Mouse (Mus musculus) retina, adult 2 months (tissue): ENCODE measurements around the gene Pih1d2.

Source experiments
- DNase-seq: peaks from one replicate; pipeline ENCODE4 v3.0.0-alpha.2; 2012; ENCODE audit warnings: low read depth, low spot score

Gene Pih1d2

GRCm38 (mm10) chr9:50616766-50617603 is at the start of gene Pih1d2, which contains the start of gene Nkapd1:
Gene Pih1d2 (plus strand): TSS chr9:50617321.
Gene Nkapd1 (minus strand): TSS chr9:50617464.
- DNase-seq, result peak; percentile 79

- no peak for DNase-seq
Observed at GRCm38 (mm10) chr9:50567372-50567771, 49.7 kb upstream of the Pih1d2 start.

GRCm38 (mm10) chr9:50567881-50568280 is 49.2 kb upstream of the Pih1d2 start:
- DNase-seq, result no peak

DNA sequence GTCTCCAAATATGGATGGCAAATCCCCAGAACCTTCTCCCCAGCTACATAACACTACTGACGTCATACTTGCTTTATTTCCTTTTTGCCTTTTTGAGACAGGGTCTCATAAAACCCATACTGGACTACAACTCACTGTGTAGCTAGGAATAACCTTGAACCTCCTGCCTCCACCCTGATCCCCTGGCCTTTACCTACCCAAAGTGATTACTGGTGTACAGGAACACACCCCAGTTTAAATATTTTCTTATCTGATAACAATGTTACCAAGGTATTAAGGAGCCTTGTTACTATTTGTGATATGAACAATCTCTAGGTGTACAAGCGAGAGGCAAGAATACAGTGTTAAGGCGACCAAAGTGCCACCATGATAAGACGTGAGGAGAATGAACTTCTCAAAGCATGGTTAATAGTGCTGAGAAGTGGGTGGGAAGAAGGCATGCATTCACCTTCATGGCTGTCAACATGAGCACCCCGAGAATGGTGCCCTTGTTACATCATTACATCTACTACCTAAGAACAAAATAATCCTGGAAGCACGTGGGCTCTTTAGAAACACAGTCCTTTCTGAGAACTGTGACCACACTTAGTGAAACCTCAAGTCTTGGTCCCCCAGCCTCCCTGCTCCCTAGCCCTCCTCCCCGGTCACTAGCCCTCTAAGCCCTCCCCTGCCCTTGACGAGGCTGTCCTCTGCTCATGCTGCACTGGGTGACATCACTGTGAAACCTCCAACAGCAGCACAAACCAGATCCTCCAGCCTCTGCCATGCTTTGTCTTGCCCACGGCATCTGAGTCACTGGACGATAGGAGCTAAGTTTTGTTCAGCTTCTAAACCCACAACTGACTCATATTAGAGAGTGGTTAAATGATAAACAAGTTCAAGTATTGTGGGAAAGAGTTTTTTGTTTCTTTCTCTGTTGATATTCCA is 47.3 kb upstream of the Pih1d2 start:
- no peak for DNase-seq

DNA sequence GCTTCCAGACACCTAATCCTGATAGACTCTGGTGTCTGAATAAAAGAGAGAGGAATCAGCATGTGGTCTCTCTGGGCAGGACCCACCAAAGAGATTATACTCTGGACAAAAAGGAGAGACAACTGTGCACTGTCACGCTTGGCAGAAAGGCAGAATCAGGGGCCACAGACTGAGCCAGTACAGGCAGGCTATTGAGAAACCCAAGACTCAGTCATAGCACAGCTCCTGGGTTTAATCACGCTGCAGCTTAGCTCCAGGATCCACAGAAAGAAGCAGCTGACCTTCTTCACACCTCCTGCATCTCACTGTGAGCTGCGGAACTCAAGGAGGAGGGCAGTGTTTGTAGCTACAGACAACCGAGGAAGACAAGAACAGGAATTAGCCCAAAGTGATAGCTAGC is 36.8 kb upstream of the Pih1d2 start:
- DNase-seq, result no peak

DNA sequence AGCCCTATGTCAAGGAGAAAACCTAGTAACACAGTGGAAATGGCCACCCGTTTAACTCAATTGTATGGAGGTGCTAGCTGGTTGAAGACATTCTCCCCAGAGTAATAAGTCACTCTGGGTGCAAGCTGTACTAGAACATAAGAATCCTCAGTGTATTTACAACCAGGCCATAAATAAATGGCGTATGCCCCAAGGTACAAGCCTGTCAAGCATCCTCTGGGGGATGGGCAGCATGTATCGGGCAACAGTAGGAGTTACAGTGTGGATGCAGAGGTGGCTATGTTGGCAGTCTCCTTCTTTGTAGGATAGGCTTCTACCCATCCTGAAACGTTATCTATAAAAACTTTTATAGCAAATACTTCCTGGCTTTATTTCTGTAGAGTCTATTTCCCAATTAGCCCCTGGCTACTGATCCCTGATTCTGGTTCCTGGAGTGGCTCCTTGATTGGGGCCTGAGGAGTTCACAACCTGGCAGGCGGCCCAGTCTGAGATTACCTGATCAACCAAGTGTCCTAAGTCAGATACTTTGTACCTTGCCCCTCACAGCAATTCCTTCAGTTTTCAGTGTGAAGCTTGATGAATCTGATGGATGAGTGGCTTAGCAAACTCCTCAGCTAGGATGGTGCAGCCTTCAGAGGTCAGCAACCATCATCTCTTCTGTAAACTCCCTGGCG is 31.8 kb upstream of the Pih1d2 start:
- DNase-seq, result no peak

GRCm38 (mm10) chr9:50586955-50587354 is 30.2 kb upstream of the Pih1d2 start:
- no peak for DNase-seq

- DNase-seq, result no peak
Observed at GRCm38 (mm10) chr9:50590856-50591518, 26.1 kb upstream of the Pih1d2 start.

GRCm38 (mm10) chr9:50592955-50593354 is 24.2 kb upstream of the Pih1d2 start:
- DNase-seq, result no peak

- DNase-seq, result no peak
Observed at GRCm38 (mm10) chr9:50593544-50593943, 23.6 kb upstream of the Pih1d2 start.

GRCm38 (mm10) chr9:50594794-50595417 is 22.2 kb upstream of the Pih1d2 start:
- DNase-seq, result no peak

DNA sequence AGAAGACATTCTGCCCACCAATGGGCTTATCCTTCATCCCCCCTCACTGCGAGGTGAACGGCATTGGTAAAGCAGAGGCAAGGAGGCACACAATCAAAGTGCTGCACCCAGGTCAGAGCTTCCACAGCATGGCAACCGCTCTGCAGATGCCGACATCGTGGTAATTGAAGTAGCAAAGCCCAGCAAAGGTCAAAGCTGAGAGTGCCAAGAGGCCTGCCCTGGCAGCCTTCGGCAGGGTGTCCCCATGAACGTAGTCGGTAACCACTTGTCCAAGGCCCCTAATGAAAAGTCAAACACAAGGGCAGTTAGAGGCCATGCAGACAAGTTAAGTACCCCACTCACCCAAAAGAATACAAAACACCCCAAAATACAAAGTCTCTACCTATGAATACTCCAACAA is 20.1 kb upstream of the Pih1d2 start:
- no peak for DNase-seq

- DNase-seq, result no peak
Observed at GRCm38 (mm10) chr9:50601536-50601935, 15.6 kb upstream of the Pih1d2 start.

- no peak for DNase-seq
Observed at GRCm38 (mm10) chr9:50602055-50602845, 14.9 kb upstream of the Pih1d2 start.

GRCm38 (mm10) chr9:50603189-50603997 is 13.7 kb upstream of the Pih1d2 start, which contains the start of the genes Sdhd and Timm8b:
Gene Sdhd (minus strand): TSS chr9:50603812.
Gene Timm8b (plus strand): TSS chr9:50603910.
- peak; percentile 92 for DNase-seq

DNA sequence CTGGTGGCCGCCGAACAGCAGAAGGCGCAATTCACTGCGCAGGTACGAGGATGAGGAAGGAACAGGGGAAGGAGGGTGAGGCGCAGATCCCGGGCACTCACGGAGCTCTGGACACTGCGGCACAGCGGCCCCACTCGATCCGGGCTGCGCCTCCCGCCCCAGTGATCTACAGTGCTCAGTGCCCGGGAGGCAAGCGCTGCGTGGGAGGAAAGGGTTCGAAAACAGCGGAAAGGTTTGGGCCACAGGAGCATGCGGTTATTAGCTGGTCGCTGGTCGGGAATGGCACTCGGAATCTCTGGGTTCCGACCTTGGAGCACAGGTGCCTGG is 13.2 kb upstream of the Pih1d2 start:
- DNase-seq, result no peak

DNA sequence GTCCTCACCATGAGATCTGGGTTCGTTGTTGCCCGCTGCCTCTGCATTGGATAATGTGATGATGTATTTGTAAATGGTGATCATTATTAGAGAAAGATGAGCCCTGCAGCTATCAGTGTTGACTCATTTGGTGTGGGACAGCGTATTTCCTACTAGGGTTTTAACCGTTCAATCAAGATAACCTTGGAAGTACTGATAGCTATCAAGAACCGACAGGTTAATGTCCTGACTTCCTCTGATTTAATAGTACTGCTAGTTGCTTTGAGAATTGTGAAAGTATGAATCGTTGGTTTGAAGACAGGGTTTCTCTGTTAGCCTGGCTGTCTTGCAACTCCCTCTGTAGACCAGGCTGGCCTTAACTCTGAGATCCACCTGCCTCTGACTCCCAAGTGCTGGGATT is 12.8 kb upstream of the Pih1d2 start:
- DNase-seq, result no peak

DNA sequence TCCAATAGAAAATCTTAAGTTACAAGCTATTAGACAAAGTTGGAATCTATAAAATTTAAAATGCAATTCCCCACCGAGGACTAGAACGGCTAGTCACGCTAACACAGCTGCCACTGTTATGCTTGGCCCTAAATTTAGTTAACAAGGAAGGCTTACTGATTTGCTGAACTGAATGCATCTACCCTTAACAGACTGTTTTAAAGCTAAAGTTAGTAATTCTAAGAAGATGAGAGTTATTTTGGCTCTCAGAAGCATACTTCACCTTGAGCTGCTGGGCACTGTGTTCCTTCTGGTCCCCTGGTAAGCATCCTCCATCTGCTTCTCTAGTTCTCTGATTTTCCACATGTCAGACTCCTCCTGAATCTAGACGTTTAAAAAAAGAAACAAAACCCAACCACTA is 5.0 kb upstream of the Pih1d2 start:
- no peak for DNase-seq

- DNase-seq, result no peak
Observed at GRCm38 (mm10) chr9:50616161-50616560, 960 bp upstream of the Pih1d2 start.
